Mouse (Mus musculus) natural killer cell, adult 2 months (primary cell): ENCODE measurements at regions not wholly inside any gene's neighbourhood (a gene's known extent, or its start where the extent isn't known, plus 50 kb on each side); places are given as distances from the start of the nearest gene placed in this dataset.
A peak's percentile ranks its signal among the peaks of the same experiment; 100 is the strongest.

ENCODE experiments used
- DNase-seq, 2 experiments: peaks; one replicate each; pipeline ENCODE4 v3.0.0; 2022; ENCODE audit warnings: low spot score in 2 of 2

GRCm38 (mm10) chr3:144137483-144137882, 67.5 kb downstream of the Lmo4 start:
- no peak for DNase-seq

- no peak for DNase-seq
Measured at GRCm38 (mm10) chr3:144136432-144136831, 68.6 kb downstream of the Lmo4 start.

GRCm38 (mm10) chr3:144135646-144136045, 69.4 kb downstream of the Lmo4 start:
- DNase-seq = no peak

GRCm38 (mm10) chr3:144128042-144128441, 77.0 kb downstream of the Lmo4 start:
- DNase-seq = no peak

GRCm38 (mm10) chr3:144124353-144124752, 80.7 kb downstream of the Lmo4 start:
- no peak for DNase-seq

GRCm38 (mm10) chr3:144123361-144124072, 81.5 kb downstream of the Lmo4 start:
- DNase-seq = no peak

- DNase-seq = no peak
Measured at GRCm38 (mm10) chr3:144119076-144119475, 85.9 kb downstream of the Lmo4 start.

GRCm38 (mm10) chr3:144113672-144114645, 91.1 kb downstream of the Lmo4 start:
- DNase-seq = no peak

- DNase-seq = no peak
Measured at GRCm38 (mm10) chr3:144110331-144111080, 94.5 kb downstream of the Lmo4 start.

- DNase-seq = no peak
Measured at GRCm38 (mm10) chr3:144109769-144110168, 95.3 kb downstream of the Lmo4 start.

- no peak for DNase-seq
Measured at GRCm38 (mm10) chr3:144108310-144108709, 96.7 kb downstream of the Lmo4 start.

GRCm38 (mm10) chr3:144107664-144108063, 97.4 kb downstream of the Lmo4 start:
- DNase-seq = no peak

GRCm38 (mm10) chr3:144104366-144104765, 100.7 kb downstream of the Lmo4 start:
- no peak for DNase-seq

- no peak for DNase-seq
Measured at GRCm38 (mm10) chr3:144099444-144099843, 105.6 kb downstream of the Lmo4 start.

- no peak for DNase-seq
Measured at GRCm38 (mm10) chr3:144098762-144099161, 106.3 kb downstream of the Lmo4 start.

- no peak for DNase-seq
Measured at GRCm38 (mm10) chr3:144091231-144091630, 113.8 kb downstream of the Lmo4 start.

GRCm38 (mm10) chr3:144089790-144090256, 115.2 kb downstream of the Lmo4 start:
- peak in 1 of 2 experiments; percentile 15 for DNase-seq

GRCm38 (mm10) chr3:144088261-144088884, 116.6 kb downstream of the Lmo4 start:
- DNase-seq = no peak

- no peak for DNase-seq
Measured at GRCm38 (mm10) chr3:144087771-144088170, 117.2 kb downstream of the Lmo4 start.

- DNase-seq = no peak
Measured at GRCm38 (mm10) chr3:144086176-144086575, 118.8 kb downstream of the Lmo4 start.

GRCm38 (mm10) chr3:144079960-144080359, 125.1 kb downstream of the Lmo4 start:
- DNase-seq = no peak
